Mouse (Mus musculus) lung, embryonic 15.5 days (tissue): ENCODE measurements around the gene Fkrp. TPM values are rescaled to one million over a fixed set of nuclear protein-coding genes. Genes with fewer than 3 reads are reported as not detected.

Experiments
- ATAC-seq: fragments of 200-750 bp; cut with Nextera tagmentation; 2 replicates; pipeline ENCODE4 v1.8.0; 2017; ENCODE audit warnings: moderate number of reproducible peaks, borderline replicate concordance; ENCODE audit not compliant: low FRiP score, low TSS enrichment; ENCODE audit errors: extremely low read depth
- H3K27ac ChIP-seq: fragments of 300-500 bp; sonication (generic); 2 replicates; pipeline ENCODE4 v1.5.1; 2015; ENCODE audit warnings: moderate library complexity, mild to moderate bottlenecking, inconsistent platforms
- H3K27me3 ChIP-seq: fragments of 300-500 bp; sonication (generic); 2 replicates; pipeline ENCODE4 v1.6.1; 2015; ENCODE audit warnings: inconsistent platforms
- H3K36me3 ChIP-seq: fragments of 300-500 bp; sonication (generic); 2 replicates; pipeline ENCODE4 v1.6.1; 2015; ENCODE audit warnings: inconsistent platforms
- H3K4me1 ChIP-seq: fragments of 300-500 bp; sonication (generic); 2 replicates; pipeline ENCODE4 v1.6.1; 2015; ENCODE audit warnings: inconsistent platforms
- H3K4me2 ChIP-seq: fragments of 300-500 bp; sonication (generic); 2 replicates; pipeline ENCODE4 v1.6.1; 2015; ENCODE audit warnings: inconsistent platforms, mild to moderate bottlenecking, moderate library complexity
- H3K4me3 ChIP-seq: fragments of 300-500 bp; sonication (generic); 2 replicates; pipeline ENCODE4 v1.5.1; 2015; ENCODE audit warnings: mild to moderate bottlenecking, inconsistent platforms
- H3K9ac ChIP-seq: fragments of 300-500 bp; sonication (generic); 2 replicates; pipeline ENCODE4 v1.6.1; 2015; ENCODE audit warnings: inconsistent platforms
- H3K9me3 ChIP-seq: fragments of 300-500 bp; sonication (generic); 2 replicates; pipeline ENCODE4 v1.6.1; 2016; ENCODE audit warnings: inconsistent platforms
- WGBS: fragments of 180-500 bp; shearing (Covaris S2); methylation state at CpG from one replicate; pipeline ENCODE4 v1.1.7; 2015; 5-methylcytosine and 5-hydroxymethylcytosine counted together
- polyA plus RNA-seq: library from polyadenylated mRNA; unstranded; fragments of >200 nt; fragmentation: Nextera tagmentation; extraction: Ambion mirVana; gene quantifications from 2 replicates; pipeline ENCODE4 v1.2.1, GENCODE M21; 2015

Fkrp gene
- polyA plus RNA-seq, 1 experiment from 2014 or later = 30.6 TPM

DNA sequence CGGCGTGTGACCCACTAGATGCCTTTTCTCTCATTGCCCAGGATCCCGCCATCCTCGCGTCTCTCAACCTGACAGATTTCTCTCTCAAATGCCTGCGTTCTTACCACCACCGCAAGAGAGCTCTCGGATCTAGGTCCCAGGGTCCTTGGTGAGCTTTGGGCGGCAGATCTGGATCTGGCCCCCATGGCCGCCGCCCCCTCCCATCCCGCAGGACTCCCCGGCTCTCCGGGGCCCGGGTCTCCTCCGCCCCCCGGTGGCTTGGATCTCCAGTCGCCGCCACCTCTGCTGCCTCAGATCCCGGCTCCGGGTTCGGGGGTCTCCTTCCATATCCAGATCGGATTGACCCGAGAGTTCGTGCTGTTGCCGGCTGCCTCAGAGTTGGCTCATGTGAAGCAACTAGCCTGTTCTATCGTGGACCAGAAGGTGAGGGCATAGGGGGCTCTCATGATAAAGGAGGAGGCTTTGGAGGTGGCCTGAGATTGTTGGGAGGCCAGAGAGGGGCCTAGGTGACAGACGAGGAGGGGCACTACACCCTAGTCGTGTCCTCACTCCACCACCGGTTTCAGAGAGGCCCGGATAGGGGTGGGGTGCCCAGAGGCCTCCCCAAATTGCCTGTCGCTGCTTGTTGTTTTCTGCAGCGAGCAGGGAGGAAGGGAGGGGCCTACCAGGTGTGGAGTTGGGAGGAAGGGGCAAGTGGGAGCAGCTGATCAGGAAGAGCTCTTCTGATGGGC lies 27.1 kb upstream of the Fkrp start:
- no peak for ATAC-seq
- 2% methylated on average over 33 of the region's 33 CpGs for WGBS
- no peaks in the 10 kb centered on the region for H3K27me3 ChIP-seq

DNA sequence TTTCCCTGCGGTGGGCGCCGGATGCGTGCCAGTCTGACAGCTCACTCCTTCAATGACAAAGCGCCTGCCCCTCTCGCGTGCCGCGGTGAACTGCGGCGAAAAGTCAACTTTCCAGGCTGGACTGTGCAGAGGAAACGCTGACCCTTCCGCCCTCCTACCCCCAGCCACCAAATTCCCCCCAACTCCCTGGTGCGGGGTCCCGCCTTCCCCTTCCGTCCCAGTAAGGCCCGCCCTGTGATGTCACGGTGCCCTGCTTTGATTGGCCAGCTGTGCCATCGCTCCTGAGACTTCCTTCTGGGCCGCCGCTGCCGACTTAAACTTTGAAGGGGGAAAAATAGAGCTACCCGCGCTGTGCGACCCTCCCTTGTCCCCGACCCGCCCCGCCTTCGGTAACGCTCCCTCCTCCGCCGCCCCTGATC lies 26.1 kb upstream of the Fkrp start, which contains the start of gene Prkd2:
Gene Prkd2 (plus strand): TSS at position 258 of the 419 bp plus-strand sequence.
- H3K27me3 ChIP-seq = no peaks in the 10 kb centered on the region
- peak within 1 kb of the TSS; percentile 74 for H3K4me3 ChIP-seq
- peaks cover 39% of the 10 kb centered on the region for H3K36me3 ChIP-seq
- H3K9me3 ChIP-seq = no peaks in the 10 kb centered on the region
- peaks cover 43% of the 10 kb centered on the region for H3K4me1 ChIP-seq
- H3K9ac ChIP-seq = peak within 1 kb of the TSS; percentile 74
- peak; percentile 88 for ATAC-seq
- peak within 1 kb of the TSS; percentile 95 for H3K4me2 ChIP-seq
- WGBS = 2% methylated on average over 27 of the region's 32 CpGs
- H3K27ac ChIP-seq = peak within 1 kb of the TSS; percentile 90

More for the DNA sequence above, 27.1 kb upstream of the Fkrp start:
- Histone ChIP-seq H3K4me2 (peak overlapping the region; percentile 95), H3K9me3 (no peaks in the 10 kb centered on the region), H3K27ac (peak overlapping the region; percentile 90), H3K4me3 (peak overlapping the region; percentile 74), H3K9ac (peak overlapping the region; percentile 74), H3K4me1 (peaks cover 43% of the 10 kb centered on the region), H3K36me3 (peaks cover 30% of the 10 kb centered on the region)

DNA sequence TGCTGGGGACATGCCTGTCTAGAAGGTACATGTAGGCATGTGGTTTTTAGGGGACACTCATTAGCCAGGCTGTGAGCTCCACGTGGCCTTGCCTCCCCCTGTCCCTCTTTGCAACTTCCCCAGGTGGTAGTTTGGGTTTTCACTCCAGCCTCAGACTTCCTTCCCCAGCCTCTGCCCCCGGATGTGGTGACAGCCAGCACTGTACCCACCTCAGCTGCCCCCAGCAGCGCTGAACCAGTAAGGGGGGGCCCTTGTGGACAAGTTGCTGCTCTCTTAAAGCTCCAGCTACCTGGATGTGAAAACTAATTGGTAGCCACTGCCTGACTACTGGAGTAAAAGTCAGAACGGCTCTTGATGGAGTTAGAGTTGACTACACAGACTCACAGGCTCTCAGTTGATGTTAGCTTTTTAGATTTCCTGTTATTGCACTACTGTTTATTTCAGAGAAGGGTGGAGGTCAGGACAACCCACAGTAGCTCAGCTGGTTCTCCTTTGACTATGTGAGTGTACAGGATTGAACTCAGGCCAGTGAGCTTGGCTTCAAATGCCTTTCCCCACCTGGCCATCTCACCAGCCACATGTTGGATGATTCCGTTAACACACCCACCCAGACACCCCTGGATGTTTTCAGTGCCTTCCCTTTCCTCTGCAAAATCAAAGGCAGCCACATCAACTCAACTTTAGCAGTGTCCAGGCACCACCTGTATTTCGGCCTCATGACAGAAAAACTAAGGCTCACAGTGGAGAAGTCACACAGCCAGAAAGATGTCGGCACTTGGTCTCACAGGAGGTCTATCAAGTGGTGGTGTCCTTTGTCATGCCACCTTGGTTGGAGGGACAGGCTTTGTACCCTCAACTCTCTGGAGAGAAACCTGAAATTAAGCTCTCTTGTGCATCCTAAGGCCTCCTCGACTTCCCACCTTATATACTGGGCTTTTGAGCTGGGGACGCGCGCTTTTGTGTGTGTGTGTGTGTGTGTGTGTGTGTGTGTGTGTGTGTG lies 25.3 kb upstream of the Fkrp start:
- no peak for ATAC-seq
- H3K9ac ChIP-seq = no peak overlapping the region

DNA sequence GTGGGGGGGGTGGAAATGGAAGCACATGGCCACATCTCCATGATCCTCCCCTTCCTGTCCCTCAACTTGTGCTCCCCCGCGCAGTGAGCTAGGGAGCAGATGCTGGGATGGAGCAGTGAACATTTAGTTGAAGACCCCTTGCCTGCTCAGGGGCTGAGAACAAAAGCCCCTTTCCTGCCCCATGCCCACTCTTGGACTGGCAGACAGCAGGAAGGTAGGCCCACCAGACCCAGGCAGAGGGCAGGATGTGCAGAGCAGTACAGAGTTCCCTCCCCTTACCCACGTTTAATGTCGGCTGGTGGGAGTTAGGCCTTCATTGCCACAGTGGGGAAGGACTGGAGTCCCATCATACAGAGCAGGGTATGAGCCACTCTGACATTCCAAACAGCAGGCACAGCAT lies 24.5 kb upstream of the Fkrp start:
- Histone ChIP-seq H3K36me3 (peaks cover 50% of the 10 kb centered on the region), H3K9ac (no peak overlapping the region), H3K4me2 (no peak overlapping the region), H3K4me1 (peaks cover 43% of the 10 kb centered on the region), H3K27ac (peak overlapping the region; percentile 90), H3K4me3 (no peak overlapping the region), H3K9me3 (no peaks in the 10 kb centered on the region), H3K27me3 (no peaks in the 10 kb centered on the region)
- 65% methylated on average over 4 of the region's 4 CpGs for WGBS
- ATAC-seq = no peak

More for the DNA sequence above, 25.3 kb upstream of the Fkrp start:
- no peaks in the 10 kb centered on the region for H3K27me3 ChIP-seq
- H3K36me3 ChIP-seq = peaks cover 46% of the 10 kb centered on the region
- peak overlapping the region; percentile 95 for H3K4me2 ChIP-seq
- peak overlapping the region; percentile 90 for H3K27ac ChIP-seq
- H3K4me3 ChIP-seq = peak overlapping the region; percentile 74
- no peaks in the 10 kb centered on the region for H3K9me3 ChIP-seq
- WGBS = 32% methylated on average over 11 of the region's 11 CpGs
- H3K4me1 ChIP-seq = peaks cover 43% of the 10 kb centered on the region

DNA sequence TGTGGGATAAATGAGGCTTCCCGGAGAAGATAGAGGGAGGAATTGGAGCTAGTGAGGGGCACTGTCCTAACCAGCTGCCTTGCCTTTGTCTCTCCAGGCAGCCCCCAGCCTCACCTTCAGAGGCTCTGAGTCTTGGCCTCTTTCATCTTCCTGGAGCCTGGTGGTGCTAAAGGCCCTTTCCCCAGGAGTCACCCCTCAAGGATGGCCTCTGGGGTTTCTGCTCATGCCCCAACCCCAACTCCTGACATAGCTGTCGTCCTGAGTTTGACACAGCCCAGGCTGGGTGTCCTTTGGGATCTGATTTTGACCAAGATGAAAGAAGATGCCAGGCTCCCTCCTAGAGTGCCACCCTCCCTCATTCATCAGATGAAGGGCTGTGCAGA lies 23.6 kb upstream of the Fkrp start:
- no peak for ATAC-seq
- peaks cover 55% of the 10 kb centered on the region for H3K36me3 ChIP-seq
- no peak overlapping the region for H3K4me2 ChIP-seq

DNA sequence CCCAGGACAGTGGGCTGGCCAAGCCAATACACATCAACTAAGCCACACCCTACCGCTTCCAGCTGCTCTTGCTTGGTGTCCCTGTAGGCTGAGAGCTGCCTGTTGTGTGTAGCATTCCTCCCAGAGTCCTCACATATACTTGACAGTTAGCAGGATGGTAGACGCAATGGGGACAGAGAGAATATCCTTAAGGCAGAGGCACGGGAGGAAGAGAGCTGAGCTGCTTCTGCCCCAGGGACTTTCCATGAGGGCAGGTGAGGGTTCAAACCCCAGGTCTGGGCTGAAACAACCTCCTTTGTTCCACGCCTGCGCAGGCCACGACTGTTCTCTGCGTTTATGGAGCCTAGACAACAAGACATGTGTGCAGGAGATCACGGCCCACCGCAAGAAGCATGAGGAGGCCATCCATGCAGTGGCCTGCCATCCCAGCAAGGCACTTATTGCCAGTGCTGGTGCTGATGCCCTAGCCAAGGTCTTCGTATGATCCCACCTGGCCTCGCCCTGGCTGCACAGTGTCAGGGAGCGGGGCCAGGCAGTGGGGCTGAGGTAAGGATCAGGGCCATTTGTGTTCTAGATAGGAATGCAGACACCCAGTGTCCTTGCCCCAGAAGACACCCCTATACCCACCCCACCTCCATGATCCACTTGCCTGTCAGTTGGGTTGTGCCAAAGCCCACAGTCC lies 23.0 kb upstream of the Fkrp start:
- Histone ChIP-seq H3K4me2 (no peak overlapping the region), H3K4me3 (no peak overlapping the region), H3K36me3 (peaks cover 61% of the 10 kb centered on the region), H3K27ac (no peak overlapping the region), H3K27me3 (no peaks in the 10 kb centered on the region), H3K9ac (no peak overlapping the region), H3K9me3 (no peaks in the 10 kb centered on the region), H3K4me1 (peaks cover 29% of the 10 kb centered on the region)
- 88% methylated on average over 12 of the region's 12 CpGs for WGBS
- no peak for ATAC-seq

More for the DNA sequence above, 23.6 kb upstream of the Fkrp start:
- Histone ChIP-seq H3K9me3 (no peaks in the 10 kb centered on the region), H3K27ac (no peak overlapping the region), H3K9ac (no peak overlapping the region), H3K27me3 (no peaks in the 10 kb centered on the region), H3K4me3 (no peak overlapping the region), H3K4me1 (peaks cover 34% of the 10 kb centered on the region)
- WGBS = 86% methylated on average over 2 of the region's 2 CpGs

DNA sequence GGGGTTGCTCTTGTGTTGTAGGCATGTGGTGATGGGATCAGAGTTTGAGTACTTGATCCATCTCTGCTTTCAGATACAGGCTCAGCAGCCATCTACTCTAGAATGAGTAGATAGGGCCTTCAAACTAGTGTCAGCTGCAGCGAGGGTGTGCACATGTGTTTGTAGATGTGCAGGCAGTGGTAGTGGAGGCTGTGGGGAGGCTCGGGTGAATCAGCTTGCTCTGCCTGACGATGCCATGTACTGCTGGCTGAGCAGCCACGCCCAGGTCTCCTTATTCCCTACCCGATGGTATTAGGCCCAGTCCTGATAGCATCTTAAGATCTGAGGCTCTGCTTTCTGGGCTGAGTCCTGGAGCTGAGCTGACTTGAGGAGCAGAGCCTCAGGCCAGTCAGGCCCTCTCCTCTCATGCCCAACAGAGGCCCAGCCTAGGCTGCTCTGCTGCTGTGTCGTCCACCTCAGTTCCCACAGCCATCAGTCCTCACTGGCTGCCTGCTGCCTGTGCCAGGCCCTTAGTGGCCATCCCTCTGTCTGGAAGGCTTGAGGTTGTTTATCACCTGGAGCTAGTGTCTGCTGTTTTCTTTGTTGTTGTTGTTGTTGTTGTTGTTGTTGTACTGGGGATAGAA lies 22.4 kb upstream of the Fkrp start:
- H3K4me2 ChIP-seq = no peak overlapping the region
- 77% methylated on average over 6 of the region's 6 CpGs for WGBS
- H3K27me3 ChIP-seq = no peaks in the 10 kb centered on the region
- no peak overlapping the region for H3K4me3 ChIP-seq
- H3K27ac ChIP-seq = no peak overlapping the region
- H3K9me3 ChIP-seq = no peaks in the 10 kb centered on the region
- peaks cover 24% of the 10 kb centered on the region for H3K4me1 ChIP-seq
- peaks cover 67% of the 10 kb centered on the region for H3K36me3 ChIP-seq
- ATAC-seq = no peak
- H3K9ac ChIP-seq = no peak overlapping the region

DNA sequence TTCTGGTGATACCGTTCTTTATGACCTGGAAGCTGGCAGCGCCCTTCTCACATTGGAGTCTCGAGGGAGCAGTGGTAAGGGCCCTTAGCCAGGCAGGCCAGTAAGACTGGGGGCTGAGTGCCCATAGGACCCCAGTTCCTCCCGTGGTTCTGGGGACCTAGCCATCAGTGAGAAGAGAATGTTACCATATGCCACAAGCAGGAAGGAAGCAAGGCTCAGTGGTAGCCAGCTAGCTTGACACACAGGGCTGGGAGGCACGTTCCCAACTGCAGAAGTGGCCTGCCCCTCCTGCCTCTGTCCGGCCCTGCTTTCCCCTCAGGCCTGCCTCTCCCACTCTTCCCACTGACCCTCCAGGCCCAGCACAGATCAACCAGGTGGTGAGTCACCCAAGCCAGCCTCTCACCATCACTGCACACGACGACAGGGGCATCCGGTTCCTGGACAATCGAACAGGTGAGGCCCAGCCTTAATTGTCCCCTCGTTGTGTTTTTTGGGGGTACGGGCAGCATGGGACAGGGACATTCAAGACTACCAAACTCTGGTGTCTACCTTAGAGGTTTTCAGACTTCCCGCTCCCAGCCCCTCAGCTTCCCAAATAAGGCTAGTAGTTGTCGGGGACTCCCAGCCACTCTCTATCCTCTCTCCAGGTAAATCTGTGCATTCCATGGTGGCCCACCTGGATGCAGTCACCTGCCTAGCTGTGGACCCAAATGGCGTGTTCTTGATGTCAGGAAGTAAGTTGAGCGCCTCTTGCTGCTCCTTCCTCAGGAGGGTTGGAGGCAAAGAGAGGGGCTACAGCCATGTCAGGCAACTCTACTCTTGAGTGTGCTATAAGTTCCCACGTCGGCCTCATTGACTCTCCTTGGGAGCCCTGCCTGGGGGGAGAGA lies 21.6 kb upstream of the Fkrp start:
- Histone ChIP-seq H3K4me3 (no peak overlapping the region), H3K4me1 (peaks cover 19% of the 10 kb centered on the region), H3K27me3 (no peaks in the 10 kb centered on the region), H3K36me3 (peaks cover 75% of the 10 kb centered on the region), H3K4me2 (no peak overlapping the region), H3K27ac (no peak overlapping the region), H3K9me3 (no peaks in the 10 kb centered on the region), H3K9ac (no peak overlapping the region)
- WGBS = 92% methylated on average over 18 of the region's 18 CpGs
- no peak for ATAC-seq

DNA sequence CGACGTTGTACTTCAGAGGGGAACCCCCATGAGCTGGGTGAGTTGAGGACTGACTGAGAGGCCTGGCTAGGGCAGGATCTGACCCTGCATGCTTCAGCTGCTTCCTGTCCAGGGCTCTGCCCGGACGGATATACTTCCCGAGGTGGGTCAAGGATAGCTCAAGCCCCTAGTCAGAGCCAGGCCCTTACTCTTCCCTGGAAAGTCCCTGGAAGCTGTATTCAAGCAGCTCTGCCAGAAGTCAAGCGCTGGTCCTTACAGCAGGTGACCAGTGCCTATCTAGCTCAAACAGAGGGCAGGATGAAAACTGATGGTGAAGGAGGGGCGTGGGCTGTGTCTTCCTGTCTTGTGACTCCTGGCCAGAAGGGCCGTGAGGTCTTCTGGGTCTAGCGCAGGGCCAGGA lies 13.9 kb upstream of the Fkrp start:
- Histone ChIP-seq H3K27me3 (no peaks in the 10 kb centered on the region), H3K9ac (no peak overlapping the region), H3K4me2 (no peak overlapping the region), H3K27ac (no peak overlapping the region), H3K9me3 (no peaks in the 10 kb centered on the region), H3K4me1 (no peaks in the 10 kb centered on the region), H3K4me3 (no peak overlapping the region), H3K36me3 (peaks cover 87% of the 10 kb centered on the region)
- WGBS = 66% methylated on average over 9 of the region's 9 CpGs
- ATAC-seq = no peak

DNA sequence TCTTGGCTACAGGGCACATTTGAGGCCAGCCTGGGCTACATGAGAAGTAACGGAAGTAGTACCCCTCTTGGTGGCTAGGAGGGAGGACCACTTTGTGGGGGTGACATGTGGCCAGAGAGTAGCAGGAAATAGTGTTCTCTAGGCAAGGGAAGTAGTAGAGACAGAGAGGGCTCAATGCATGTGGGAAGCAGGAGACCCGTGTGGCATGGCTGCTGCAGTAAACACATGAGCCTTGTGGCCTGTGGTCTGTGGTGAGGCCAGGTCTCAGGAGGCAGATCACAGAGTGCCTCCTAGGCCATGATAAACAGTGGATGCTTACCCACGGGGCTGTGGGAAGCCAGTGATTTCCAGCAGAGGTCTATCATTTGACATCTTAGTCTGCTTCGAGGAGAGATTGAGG lies 10.7 kb upstream of the Fkrp start:
- peaks cover 6% of the 10 kb centered on the region; the same call in 1 of the 2 replicates for H3K4me1 ChIP-seq
- H3K4me2 ChIP-seq = no peak overlapping the region
- peaks cover 86% of the 10 kb centered on the region for H3K36me3 ChIP-seq
- H3K27ac ChIP-seq = no peak overlapping the region
- no peak for ATAC-seq
- WGBS = 77% methylated on average over 4 of the region's 4 CpGs
- H3K9me3 ChIP-seq = no peaks in the 10 kb centered on the region
- no peaks in the 10 kb centered on the region for H3K27me3 ChIP-seq
- no peak overlapping the region for H3K9ac ChIP-seq
- no peak overlapping the region for H3K4me3 ChIP-seq
